Mouse (Mus musculus) kidney, adult 8-10 months (tissue): ENCODE measurements around the gene Cdc5l.
"Not testable (repeated sequence)": the region's sequence is repeated elsewhere in the genome, so short reads cannot be mapped to it uniquely, and the experiment has no call there.

Source experiments
- DNase-seq, 2 experiments: peaks; one replicate each; pipeline ENCODE4 v3.0.0; 2022

Gene Cdc5l

GRCm38 (mm10) chr17:45432706-45433398 lies 685 bp downstream of the Cdc5l start:
- no peak for DNase-seq

- DNase-seq: no peak
Measured at GRCm38 (mm10) chr17:45432007-45432406, 1.5 kb downstream of the Cdc5l start.

DNA sequence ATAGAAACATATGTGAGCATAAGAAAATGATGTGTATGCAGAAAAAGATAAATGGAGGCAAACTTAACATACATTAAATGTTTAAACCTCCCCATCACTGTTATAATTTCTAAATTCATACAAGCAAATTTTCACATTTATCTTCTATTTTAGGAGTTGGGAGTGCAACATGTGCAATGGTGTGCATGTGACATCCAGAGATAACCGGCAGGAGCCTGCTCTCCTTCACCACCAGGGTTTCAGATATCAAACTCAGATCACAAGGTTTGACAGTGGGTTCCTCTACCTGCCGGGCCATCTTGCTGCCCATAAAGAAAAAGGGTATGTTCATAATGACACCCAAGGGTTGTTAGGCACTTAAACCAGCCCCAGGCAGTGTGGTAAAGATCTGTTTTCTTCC lies 16.1 kb downstream of the Cdc5l start:
- no peak for DNase-seq

DNA sequence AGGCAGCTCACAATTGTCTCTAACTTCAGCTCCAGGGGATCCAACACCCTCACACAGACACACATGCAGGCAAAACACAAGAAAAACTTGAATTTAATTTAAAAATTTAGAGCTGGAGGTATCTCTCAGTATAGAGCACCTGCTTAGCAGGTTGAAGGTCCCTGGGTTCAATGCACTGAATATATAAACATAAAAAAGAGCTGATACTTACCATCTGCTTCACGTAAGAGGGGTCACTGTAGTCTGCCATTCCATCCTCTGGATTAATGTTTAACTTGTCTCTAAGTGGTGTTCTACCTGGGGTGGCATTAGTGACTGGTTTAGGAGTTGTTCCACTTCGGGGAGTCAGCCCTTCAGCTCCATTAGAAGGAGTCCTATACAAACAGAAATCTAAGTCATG lies 21.9 kb downstream of the Cdc5l start:
- not testable (repeated sequence) for DNase-seq

DNA sequence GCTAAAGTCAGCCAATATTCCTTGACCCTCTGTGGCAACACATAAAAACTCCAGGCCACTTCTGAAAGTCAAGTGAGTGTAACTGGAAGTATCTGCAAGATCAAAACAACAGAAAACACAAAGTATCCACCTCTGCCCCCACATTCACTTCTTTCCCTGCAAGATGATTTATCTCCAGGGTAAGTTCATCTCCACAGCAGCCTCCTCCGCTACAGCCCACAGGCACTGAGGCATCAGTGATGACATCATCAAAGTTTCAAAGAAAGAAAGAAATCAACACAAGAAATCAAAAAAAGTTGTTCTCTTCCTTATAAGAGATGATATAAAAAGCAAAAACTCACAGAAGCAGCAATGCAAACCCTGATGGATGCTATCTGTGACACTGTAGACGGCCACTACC lies 24.8 kb downstream of the Cdc5l start:
- no peak for DNase-seq

DNA sequence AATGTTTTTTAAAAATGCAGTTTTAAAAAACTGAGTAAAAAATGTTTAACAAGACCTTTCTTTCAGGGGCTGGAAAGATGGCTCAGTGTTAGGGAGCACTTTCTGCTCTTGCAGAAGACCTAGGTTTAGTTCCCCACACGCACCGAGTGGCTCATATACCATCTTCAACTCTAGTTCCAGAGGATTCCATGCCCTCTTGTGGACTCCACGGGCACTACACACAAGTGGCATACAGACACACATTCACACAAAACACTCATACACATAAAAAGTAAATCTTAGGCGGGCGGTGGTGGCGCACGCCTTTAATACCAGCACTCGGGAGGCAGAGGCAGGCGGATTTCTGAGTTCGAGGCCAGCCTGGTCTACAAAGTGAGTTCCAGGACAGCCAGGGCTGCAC lies 27.3 kb downstream of the Cdc5l start:
- DNase-seq: peak in 1 of 2 experiments; percentile 32

DNA sequence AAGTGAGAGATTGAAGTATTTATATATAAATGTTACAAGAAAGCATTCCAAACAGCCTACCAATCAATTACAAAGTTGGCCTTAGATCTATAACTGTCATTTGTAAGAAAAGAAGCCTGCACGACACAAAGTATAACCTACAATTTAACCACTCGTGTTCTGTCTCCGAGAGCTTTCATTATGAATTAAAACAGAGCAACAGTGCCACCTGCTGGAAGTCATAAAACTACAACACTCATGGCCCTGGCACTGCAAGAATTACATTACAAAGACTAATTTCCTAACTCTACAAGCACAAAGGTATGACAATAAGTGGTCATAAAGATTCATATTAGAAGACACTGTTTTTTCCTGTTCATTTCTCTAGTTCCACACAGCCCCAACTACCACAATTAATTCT lies 30.3 kb downstream of the Cdc5l start:
- DNase-seq: peak; percentile 59 to 63

DNA sequence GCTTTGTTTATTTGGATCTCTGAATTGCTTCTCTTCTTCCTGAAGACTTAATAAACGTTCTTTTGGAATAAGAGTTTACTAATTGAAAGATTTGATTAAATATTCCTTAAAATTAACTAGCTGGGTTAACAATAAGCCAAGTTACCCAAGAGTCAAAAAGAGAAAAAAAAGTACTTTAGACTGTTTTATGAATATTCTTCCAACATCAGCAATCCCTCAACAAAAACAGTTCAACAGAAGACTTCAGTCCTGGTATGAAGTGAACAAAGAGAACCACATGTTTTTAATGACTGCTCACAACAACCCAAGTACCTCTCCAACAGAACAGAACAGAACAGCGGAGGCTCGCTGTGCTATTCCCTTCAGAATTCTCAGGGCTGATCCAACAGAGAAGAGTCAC lies 30.9 kb downstream of the Cdc5l start:
- peak; percentile 23 to 48 for DNase-seq

DNA sequence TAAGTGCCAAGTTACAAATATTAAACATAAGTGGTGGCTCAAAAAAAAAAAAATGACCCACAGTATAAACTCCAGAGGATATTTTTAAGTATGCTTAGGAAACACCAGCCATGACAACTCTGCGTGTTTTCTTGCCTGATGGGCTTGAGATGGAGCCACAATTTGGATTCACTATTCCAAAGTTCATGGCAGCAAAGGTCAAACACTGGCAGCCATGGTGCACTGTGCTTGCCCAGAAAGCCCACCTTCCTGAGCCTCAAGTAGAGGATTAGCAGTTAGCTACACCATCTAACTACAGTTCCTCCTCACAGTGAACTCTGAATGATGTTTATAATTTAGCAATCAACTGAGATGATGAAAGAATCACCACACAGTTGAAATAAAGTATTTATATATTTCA lies 31.4 kb downstream of the Cdc5l start:
- DNase-seq: peak; percentile 34 to 42

GRCm38 (mm10) chr17:45401126-45401905 lies 32.2 kb downstream of the Cdc5l start:
- no peak for DNase-seq

DNA sequence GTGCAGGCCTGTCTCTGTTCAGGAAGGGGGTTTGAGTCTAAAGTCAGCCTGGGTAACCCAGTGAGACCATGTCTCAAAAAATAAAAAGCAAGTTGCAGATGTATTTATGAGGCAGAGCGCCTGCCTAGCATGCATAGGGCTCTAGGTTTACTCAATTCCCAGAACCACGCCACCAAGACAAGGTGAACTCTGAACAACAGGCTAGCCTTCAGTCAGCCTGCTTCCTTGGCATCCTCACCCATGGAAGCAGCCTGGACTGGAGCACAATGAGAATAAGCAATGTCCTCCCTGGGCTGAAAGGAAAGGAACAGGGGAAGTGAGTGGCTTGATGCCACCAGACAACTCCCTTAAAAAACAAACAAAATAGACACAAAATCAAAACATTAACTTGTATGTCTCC lies 35.5 kb downstream of the Cdc5l start:
- no peak for DNase-seq

DNA sequence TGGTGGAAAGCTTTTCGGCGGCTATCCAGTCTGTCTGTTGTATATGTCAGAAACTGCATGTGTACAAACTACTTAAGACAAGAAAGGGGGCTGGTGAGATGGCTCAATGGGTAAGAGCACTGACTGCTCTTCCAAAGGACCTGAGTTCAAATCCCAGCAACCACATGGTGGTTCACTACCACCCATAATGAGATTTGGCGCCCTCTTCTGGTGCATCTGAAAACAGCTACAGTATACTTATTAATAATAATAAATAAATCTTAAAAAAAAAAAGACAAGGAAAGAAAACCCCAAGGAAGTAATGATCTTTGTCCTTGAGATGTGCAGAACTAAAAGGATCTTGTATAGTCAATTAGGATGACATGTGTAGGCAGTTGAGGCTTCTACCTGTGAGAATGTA lies 36.0 kb downstream of the Cdc5l start:
- DNase-seq: no peak

- DNase-seq: no peak
Measured at GRCm38 (mm10) chr17:45394612-45395011, 38.9 kb downstream of the Cdc5l start.

DNA sequence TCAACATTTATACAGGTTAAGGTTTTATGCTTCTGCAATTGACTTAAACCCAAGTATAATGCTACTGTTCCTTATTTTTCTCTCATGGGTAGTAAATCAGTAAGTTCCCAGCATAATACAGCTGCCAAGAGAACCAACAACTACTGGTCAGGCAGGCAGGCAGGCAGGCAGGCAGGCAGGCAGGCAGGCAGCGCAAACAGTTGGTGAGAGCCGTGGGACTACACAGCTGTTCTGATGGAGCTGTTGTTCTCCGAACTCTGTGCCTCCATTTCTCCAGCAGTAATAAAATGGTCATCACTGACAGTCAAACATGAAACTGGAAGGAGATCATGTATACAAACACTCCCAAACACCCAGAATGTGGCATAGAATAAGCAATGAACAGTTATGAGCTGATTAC lies 39.8 kb downstream of the Cdc5l start:
- DNase-seq: no peak

DNA sequence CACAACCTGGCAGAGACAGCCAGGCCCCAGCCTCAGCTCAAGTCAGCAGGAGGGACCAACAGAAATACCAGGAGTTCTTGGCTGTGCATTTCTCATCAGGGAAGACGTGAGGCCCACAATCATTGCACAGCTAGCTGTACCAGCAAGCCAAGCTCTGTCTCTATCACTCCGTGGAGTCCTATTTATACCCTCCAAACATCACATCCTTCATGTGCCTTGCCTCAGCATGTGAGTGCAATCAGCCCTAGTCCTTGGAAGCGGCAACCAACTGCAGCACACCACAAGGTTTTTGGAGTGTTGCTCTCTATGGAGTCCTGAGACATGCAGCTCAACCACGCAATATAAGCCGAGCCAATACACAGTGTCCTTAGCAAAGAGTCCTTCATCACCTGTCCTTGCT lies 43.6 kb downstream of the Cdc5l start:
- no peak for DNase-seq

- peak; percentile 41 to 55 for DNase-seq
Measured at GRCm38 (mm10) chr17:45386986-45387385, 46.6 kb downstream of the Cdc5l start.

DNA sequence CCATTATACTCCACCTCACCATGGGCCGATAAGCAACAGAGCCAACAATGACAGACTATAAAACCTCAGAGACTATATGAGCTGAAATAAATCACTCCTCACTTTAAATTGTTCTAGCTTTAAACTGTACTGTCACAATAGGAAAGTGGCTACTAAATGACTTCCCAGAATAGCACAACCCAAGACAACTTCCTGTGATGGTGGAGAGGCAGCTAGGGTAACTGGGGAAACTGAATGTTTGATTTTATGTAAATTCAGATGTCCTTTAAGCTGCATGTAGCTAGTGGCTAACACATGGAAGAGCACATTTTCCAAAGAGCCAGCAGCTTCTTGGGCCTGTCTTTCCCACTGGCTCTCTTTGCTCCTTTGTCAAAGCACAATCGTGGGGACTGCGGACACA lies 50.2 kb downstream of the Cdc5l start:
- DNase-seq: no peak

DNA sequence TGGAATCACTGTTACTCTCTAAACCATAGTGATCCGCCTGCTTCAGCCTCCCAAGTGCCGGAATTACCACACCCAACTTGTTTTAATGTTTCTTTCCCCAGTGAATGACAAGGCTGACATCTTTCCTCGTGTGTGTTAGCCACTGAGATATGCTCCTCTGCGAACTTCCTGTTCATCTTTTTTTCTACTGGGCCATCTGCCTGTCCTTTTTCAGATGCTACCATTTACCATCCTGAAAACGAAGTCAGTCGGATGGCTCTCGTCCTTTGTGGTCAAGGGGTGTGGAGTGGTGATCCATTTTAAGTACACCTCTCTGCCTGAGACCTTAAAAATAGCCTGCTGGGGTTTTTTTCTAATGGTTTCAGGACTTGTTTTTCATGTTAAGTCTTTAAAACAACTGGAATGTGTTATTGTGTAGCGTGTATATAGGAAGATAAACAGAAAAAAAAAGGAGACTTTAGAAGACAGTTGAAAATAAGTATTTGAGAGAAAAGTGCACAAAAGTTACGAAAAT lies 54.2 kb downstream of the Cdc5l start:
- no peak for DNase-seq

GRCm38 (mm10) chr17:45377323-45377722 lies 56.2 kb downstream of the Cdc5l start:
- DNase-seq: no peak

- peak; percentile 22 to 67 for DNase-seq
Measured at GRCm38 (mm10) chr17:45373987-45374608, 59.4 kb downstream of the Cdc5l start.

DNA sequence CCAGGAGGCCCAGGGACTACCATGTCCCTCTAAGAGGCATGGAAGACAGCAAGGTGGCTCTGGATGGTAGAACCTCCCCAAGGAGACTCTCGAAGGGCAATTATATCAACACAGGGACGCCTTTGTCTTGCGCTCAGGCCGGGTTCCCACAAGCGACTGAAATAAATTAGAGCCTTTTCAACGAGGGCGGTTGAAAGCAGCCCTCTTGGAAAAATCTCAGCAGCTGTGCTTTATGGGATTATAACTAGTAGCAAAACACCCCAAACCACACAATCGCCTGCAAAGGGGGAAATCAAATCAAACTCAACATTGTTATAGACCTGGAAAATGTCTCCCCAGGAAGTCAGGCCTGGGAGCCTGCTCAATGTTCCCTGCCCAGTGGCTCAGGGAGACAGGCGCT lies 62.5 kb downstream of the Cdc5l start:
- DNase-seq: no peak

- DNase-seq: no peak
Measured at GRCm38 (mm10) chr17:45370535-45370934, 63.0 kb downstream of the Cdc5l start.

GRCm38 (mm10) chr17:45364871-45365270 lies 68.7 kb downstream of the Cdc5l start:
- peak; percentile 16 to 23 for DNase-seq

- DNase-seq: no peak
Measured at GRCm38 (mm10) chr17:45360950-45361349, 72.6 kb downstream of the Cdc5l start.
